Mouse (Mus musculus) heart, postnatal 0 days (tissue): ENCODE data around the gene Degs1. TPM values are rescaled to one million over a fixed set of nuclear protein-coding genes. Genes with fewer than 3 reads are reported as not detected.

Experiments used
- ATAC-seq: fragments of 200-750 bp; cut with Nextera tagmentation; 2 replicates; pipeline ENCODE4 v1.8.0; 2017; ENCODE audit warnings: low read depth, moderate number of reproducible peaks, moderate library complexity; ENCODE audit not compliant: insufficient read depth
- DNase-seq: peaks from one replicate; pipeline ENCODE4 v3.0.0-alpha.2; 2016; ENCODE audit warnings: low spot score
- H3K27ac ChIP-seq: fragments of 300-500 bp; sonication (generic); 2 replicates; pipeline ENCODE4 v1.5.1; 2014; ENCODE audit warnings: low read depth, mild to moderate bottlenecking
- H3K27me3 ChIP-seq: fragments of 300-500 bp; sonication (generic); 2 replicates; pipeline ENCODE4 v1.6.1; 2014; ENCODE audit warnings: low read length, mixed read lengths; ENCODE audit not compliant: control insufficient read depth, insufficient read depth
- H3K36me3 ChIP-seq: fragments of 300-500 bp; sonication (generic); replicated peaks from 2 replicates; pipeline ENCODE4 v1.6.1; 2014; ENCODE audit warnings: low read length, mixed read lengths; ENCODE audit not compliant: control insufficient read depth, insufficient read depth
- H3K4me1 ChIP-seq: fragments of 300-500 bp; sonication (generic); 2 replicates; pipeline ENCODE4 v1.6.1; 2014; ENCODE audit warnings: antibody characterized with exemption; ENCODE audit not compliant: control insufficient read depth, insufficient read depth
- H3K4me2 ChIP-seq: fragments of 300-500 bp; sonication (generic); 2 replicates; pipeline ENCODE4 v1.6.1; 2014; ENCODE audit warnings: low read depth, mild to moderate bottlenecking, low read length, moderate library complexity
- H3K4me3 ChIP-seq: fragments of 300-500 bp; sonication (generic); 2 replicates; pipeline ENCODE4 v1.5.1; 2014; ENCODE audit warnings: low read depth, low read length
- H3K9ac ChIP-seq: fragments of 300-500 bp; sonication (generic); replicated peaks from 2 replicates; pipeline ENCODE4 v1.6.1; 2014; ENCODE audit warnings: low read depth, low read length, mixed read lengths
- H3K9me3 ChIP-seq: fragments of 300-500 bp; sonication (generic); replicated peaks from 2 replicates; pipeline ENCODE4 v1.6.1; 2016; ENCODE audit warnings: low read length; ENCODE audit not compliant: control insufficient read depth
- CTCF ChIP-seq: IDR thresholded peaks from 2 replicates; pipeline ENCODE4 v1.5.1; 2016; ENCODE audit warnings: antibody characterized with exemption, control low read depth, low read depth
- EP300 ChIP-seq: IDR thresholded peaks from 2 replicates; pipeline ENCODE4 v1.6.1; 2016; ENCODE audit warnings: antibody characterized with exemption, low read depth
- WGBS: fragments of 180-500 bp; shearing (Covaris S2); extraction: QIAGEN DNeasy Blood & Tissue Kit; methylation state at CpG from one replicate; pipeline ENCODE4 v1.1.7; 2014; 5-methylcytosine and 5-hydroxymethylcytosine counted together
- polyA plus RNA-seq: library from polyadenylated mRNA; unstranded; fragments of >200 nt; fragmentation: Nextera tagmentation; extraction: Ambion mirVana; gene quantifications from 2 replicates; pipeline ENCODE4 v1.2.1, GENCODE M21; 2015
- total RNA-seq: library from RNA; depleted of rRNA; stranded (reverse); fragments of >200 nt; gene quantifications from 2 replicates; pipeline ENCODE4 v1.2.3, GENCODE M21; 2014; ENCODE audit warnings: low replicate concordance

The Degs1 gene
- total and polyA plus RNA-seq, 2 experiments from 2014 or later, result 190 to 218 TPM

DNA sequence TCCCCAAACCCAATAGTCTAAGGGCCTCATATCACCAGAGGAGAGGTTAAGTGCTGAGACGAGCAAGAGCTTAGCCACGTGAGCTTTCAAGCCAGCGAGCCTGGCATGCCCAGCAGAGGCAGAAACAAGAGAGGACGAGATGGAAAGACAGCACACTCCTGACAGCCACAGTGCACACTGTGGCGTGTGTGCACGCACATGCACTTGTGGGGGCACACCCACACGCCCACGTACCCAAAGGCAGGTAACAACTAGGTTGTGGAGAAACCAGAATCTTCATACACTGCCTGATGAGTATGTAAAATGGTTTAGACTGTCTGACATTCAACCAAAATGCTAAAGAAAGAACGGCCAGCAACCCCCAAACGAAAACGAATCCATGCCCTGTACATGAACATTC is 2.0 kb downstream of the Degs1 start:
- Histone ChIP-seq H3K36me3 (peaks cover 37% of the 10 kb centered on the region), H3K27ac (peak overlapping the region; percentile 94), H3K4me1 (peaks cover 20% of the 10 kb centered on the region), H3K4me3 (peak overlapping the region; percentile 81), H3K4me2 (peak overlapping the region; percentile 76), H3K9ac (0 out of 2 replicates have a peak overlapping the region, but pooled peaks have one; percentile 79), H3K9me3 (no peaks in the 10 kb centered on the region), H3K27me3 (no peaks in the 10 kb centered on the region)
- 19% methylated on average over 11 of the region's 11 CpGs for WGBS
- peak; percentile 35 for DNase-seq
- TF ChIP-seq CTCF (no peak), EP300 (no peak)
- ATAC-seq, result no peak

DNA sequence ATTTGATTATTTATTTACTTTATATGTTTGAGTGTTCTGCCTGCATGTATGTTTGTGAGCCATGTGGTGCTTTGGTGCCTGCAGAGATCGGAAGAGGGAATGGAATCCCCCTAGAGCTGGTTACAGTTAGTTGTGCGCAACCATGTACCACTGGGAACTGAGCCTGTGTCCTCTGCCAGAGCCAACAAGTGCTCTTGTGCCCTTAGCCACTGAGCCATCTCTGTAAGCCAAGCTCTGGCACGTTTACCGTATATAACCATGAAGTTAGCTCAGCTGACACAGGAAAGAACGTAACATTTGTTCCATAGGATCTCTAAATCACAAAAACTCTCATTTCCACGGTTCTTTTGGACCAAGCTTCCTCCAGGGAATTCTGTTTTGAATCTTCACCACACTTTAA is 2.6 kb downstream of the Degs1 start:
- Histone ChIP-seq H3K9me3 (no peaks in the 10 kb centered on the region), H3K4me3 (no peak overlapping the region), H3K4me2 (peak overlapping the region; percentile 76; the same call in 1 of the 2 replicates), H3K27ac (peak overlapping the region; percentile 94; the same call in 1 of the 2 replicates), H3K27me3 (no peaks in the 10 kb centered on the region), H3K36me3 (peaks cover 43% of the 10 kb centered on the region), H3K9ac (no peak overlapping the region), H3K4me1 (peaks cover 20% of the 10 kb centered on the region)
- no peak for DNase-seq
- no peak for TF ChIP-seq EP300
- TF ChIP-seq CTCF, result no peak
- WGBS, result 71% methylated on average over 6 of the region's 6 CpGs
- ATAC-seq, result no peak

DNA sequence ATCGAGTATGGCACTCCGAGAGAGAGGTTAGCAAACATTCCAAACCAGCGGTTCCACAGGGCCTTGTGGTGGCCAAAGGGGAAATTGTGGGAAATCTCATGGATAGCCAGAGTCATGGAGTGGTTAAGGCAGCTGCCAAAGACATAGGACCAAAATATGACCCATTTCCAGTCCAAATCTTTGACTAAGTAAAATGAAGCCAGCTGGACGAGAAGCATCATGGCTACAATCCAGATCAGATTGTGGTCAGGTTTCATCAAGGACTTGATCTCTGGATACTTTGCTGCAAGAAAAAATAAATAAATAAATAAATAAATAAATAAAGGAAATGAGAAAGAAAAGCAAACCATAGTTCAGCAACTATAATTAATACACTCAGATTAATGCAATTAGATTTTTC is 3.2 kb downstream of the Degs1 start:
- H3K4me2 ChIP-seq, result no peak overlapping the region
- TF ChIP-seq EP300 (no peak), CTCF (no peak)
- no peaks in the 10 kb centered on the region for H3K9me3 ChIP-seq
- no peak for DNase-seq
- WGBS, result 84% methylated on average over 4 of the region's 4 CpGs
- no peak overlapping the region for H3K4me3 ChIP-seq
- peaks cover 20% of the 10 kb centered on the region for H3K4me1 ChIP-seq
- H3K27me3 ChIP-seq, result no peaks in the 10 kb centered on the region
- H3K27ac ChIP-seq, result no peak overlapping the region
- H3K9ac ChIP-seq, result no peak overlapping the region
- H3K36me3 ChIP-seq, result peaks cover 46% of the 10 kb centered on the region
- ATAC-seq, result no peak

DNA sequence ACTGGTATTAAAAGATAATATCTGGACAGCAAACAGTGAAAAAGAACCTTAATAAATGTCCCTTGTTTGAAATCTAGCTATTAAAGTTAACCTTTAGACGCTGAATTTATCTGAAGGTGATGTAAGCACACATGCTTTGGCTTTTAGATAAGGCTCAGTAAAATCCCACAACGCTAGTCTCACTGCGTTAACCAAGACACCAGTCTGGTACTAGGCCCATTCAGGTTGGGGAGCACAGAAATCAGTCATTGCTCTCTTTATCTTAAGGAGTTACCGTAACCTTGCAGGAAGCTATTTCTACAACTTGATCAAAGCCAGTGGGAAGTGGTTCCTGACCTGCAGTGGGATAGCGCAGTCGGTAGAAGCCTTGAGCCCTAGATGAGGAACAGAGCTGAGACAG is 7.5 kb downstream of the Degs1 start:
- Histone ChIP-seq H3K4me3 (no peak overlapping the region), H3K4me2 (no peak overlapping the region), H3K27ac (no peak overlapping the region), H3K4me1 (peaks cover 2% of the 10 kb centered on the region), H3K9me3 (no peaks in the 10 kb centered on the region), H3K27me3 (no peaks in the 10 kb centered on the region), H3K36me3 (peaks cover 55% of the 10 kb centered on the region), H3K9ac (no peak overlapping the region)
- TF ChIP-seq CTCF, result no peak
- ATAC-seq, result no peak
- 71% methylated on average over 6 of the region's 6 CpGs for WGBS
- DNase-seq, result no peak

DNA sequence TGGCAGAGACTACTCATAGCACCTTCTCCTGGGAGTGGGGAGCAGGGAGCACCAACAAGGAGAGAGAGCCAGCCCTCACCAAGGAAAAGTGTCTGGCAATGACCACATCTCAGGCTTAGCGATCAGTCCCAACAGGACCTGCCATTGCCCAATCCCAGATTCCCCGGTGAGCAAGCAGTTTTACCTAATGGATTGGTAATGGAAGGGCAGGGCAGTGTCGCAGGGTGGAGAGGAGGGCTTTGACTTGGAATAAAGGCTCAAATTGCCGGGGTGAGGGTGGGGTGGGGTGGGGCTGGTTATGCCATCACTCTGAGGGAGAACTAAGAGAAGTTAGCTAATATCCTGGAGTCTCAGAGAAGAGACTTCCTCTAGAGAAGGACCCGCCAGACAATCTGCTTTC is 11.0 kb downstream of the Degs1 start:
- ATAC-seq (no peak), DNase-seq (no peak)
- Histone ChIP-seq H3K9me3 (no peaks in the 10 kb centered on the region), H3K4me1 (no peaks in the 10 kb centered on the region), H3K27me3 (no peaks in the 10 kb centered on the region), H3K4me3 (no peak overlapping the region), H3K36me3 (peaks cover 28% of the 10 kb centered on the region), H3K27ac (no peak overlapping the region), H3K4me2 (no peak overlapping the region), H3K9ac (no peak overlapping the region)
- WGBS, result 76% methylated on average over 5 of the region's 5 CpGs
- TF ChIP-seq EP300 (no peak), CTCF (no peak)

DNA sequence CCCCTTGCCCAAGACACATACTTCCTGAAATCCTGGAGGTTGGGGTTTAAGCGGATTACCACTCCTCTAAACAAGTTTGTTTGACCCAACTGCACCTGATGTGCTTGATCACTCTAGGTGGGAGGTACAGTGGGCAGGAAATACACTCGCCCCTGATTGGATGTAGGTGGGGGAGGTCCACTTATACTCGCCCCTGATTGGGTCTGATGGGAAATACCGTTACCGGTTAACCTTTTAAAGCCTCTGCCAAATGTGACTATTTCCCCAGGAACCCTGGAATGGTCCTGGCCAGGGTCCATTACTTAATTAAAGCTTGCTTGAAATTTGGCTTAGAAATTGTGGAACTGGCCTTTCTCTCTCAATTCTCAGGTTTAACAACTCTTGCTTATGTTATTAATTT is 11.5 kb downstream of the Degs1 start:
- DNase-seq (no peak), ATAC-seq (no peak)
- Histone ChIP-seq H3K27ac (no peak overlapping the region), H3K9ac (no peak overlapping the region), H3K4me3 (no peak overlapping the region), H3K4me2 (no peak overlapping the region), H3K4me1 (no peaks in the 10 kb centered on the region), H3K9me3 (no peaks in the 10 kb centered on the region), H3K27me3 (no peaks in the 10 kb centered on the region), H3K36me3 (peaks cover 24% of the 10 kb centered on the region)
- 69% methylated on average over 5 of the region's 5 CpGs for WGBS
- TF ChIP-seq CTCF, result no peak
- no peak for TF ChIP-seq EP300
